Mouse (Mus musculus): ENCODE data around the gene Ccr8.

Ccr8 gene

GRCm38 (mm10) chr9:120132980-120133754 is 41.3 kb downstream of the Ccr8 start:
- DNase-seq (ENCODE audit: low spot score in 2 of 2): no peak

- DNase-seq (ENCODE audit: low spot score in 2 of 2): no peak
Measured at GRCm38 (mm10) chr9:120133755-120134475, 42.0 kb downstream of the Ccr8 start.

- DNase-seq (ENCODE audit: low spot score in 2 of 2): no peak
Measured at GRCm38 (mm10) chr9:120134529-120135160, 42.7 kb downstream of the Ccr8 start.

GRCm38 (mm10) chr9:120135454-120135853 is 43.5 kb downstream of the Ccr8 start:
- DNase-seq (ENCODE audit: low spot score in 2 of 2): no peak

GRCm38 (mm10) chr9:120140652-120141051 is 48.7 kb downstream of the Ccr8 start:
- DNase-seq (ENCODE audit: low spot score in 2 of 2): peak; percentile 38 to 79

GRCm38 (mm10) chr9:120144474-120144873 is 52.6 kb downstream of the Ccr8 start:
- DNase-seq (ENCODE audit: low spot score in 2 of 2): no peak

Data from thymus, postnatal 10 days (tissue).